Mouse (Mus musculus) limb, embryonic 15.5 days (tissue): ENCODE data around the gene Bco2. TPM values are rescaled to one million over a fixed set of nuclear protein-coding genes. Genes with fewer than 3 reads are reported as not detected.
A peak's percentile ranks its signal among the peaks of the same experiment; 100 is the strongest.

Experiments
- ATAC-seq: fragments of 200-750 bp; cut with Nextera tagmentation; 2 replicates; pipeline ENCODE4 v1.8.0; 2017; ENCODE audit warnings: low read depth, moderate TSS enrichment; ENCODE audit not compliant: insufficient number of reproducible peaks, low FRiP score, low TSS enrichment
- H3K27ac ChIP-seq: fragments of 300-500 bp; sonication (generic); 2 replicates; pipeline ENCODE4 v1.5.1; 2015; ENCODE audit warnings: moderate library complexity, mild to moderate bottlenecking, inconsistent platforms
- H3K27me3 ChIP-seq: fragments of 300-500 bp; sonication (generic); 2 replicates; pipeline ENCODE4 v1.6.1; 2015; ENCODE audit warnings: inconsistent platforms
- H3K36me3 ChIP-seq: fragments of 300-500 bp; sonication (generic); 2 replicates; pipeline ENCODE4 v1.6.1; 2015; ENCODE audit warnings: inconsistent platforms
- H3K4me1 ChIP-seq: fragments of 300-500 bp; sonication (generic); 2 replicates; pipeline ENCODE4 v1.6.1; 2015; ENCODE audit warnings: inconsistent platforms
- H3K4me2 ChIP-seq: fragments of 300-500 bp; sonication (generic); 2 replicates; pipeline ENCODE4 v1.6.1; 2015; ENCODE audit warnings: mild to moderate bottlenecking, inconsistent platforms
- H3K4me3 ChIP-seq: fragments of 300-500 bp; sonication (generic); 2 replicates; pipeline ENCODE4 v1.5.1; 2015; ENCODE audit warnings: mild to moderate bottlenecking, inconsistent platforms
- H3K9ac ChIP-seq: fragments of 300-500 bp; sonication (generic); 2 replicates; pipeline ENCODE4 v1.6.1; 2015; ENCODE audit warnings: inconsistent platforms
- H3K9me3 ChIP-seq: fragments of 300-500 bp; sonication (generic); 2 replicates; pipeline ENCODE4 v1.6.1; 2016; ENCODE audit warnings: inconsistent platforms
- WGBS: fragments of 180-500 bp; shearing (Covaris S2); methylation state at CpG from one replicate; pipeline ENCODE4 v1.1.7; 2015; 5-methylcytosine and 5-hydroxymethylcytosine counted together
- polyA plus RNA-seq: library from polyadenylated mRNA; unstranded; fragments of >200 nt; fragmentation: Nextera tagmentation; extraction: Ambion mirVana; gene quantifications from 2 replicates; pipeline ENCODE4 v1.2.1, GENCODE M21; 2015

Bco2 gene
- polyA plus RNA-seq, 1 experiment from 2014 or later, result 0.49 TPM

DNA sequence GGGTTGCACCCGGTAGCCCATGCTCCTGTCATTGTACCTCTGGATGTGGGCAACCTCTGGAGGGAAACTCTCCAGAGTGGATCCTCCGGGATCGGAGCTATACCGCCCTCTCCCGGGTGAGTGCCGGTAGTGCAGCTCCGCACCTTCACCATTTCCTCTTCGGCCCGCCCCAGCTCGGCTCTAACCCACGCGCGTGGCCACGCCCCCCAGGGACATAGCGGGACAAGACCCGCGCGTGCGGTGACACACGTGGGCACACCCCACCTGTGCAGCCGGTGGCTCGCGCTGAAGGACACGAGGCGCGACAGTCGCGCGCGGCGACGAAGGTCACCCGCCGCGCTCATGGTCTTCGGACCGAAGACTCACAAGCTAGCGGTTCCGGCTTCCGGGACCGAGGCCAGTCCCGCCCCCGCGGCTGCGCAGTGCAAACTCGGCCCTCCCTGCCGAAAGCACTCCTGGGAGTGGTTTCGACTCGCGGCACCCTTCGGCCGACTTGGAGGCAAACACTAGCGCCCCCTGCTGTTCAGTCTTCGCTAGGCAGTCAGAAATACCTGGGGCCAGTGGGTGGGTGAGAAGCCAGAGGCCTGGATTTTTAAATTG, 26.6 kb downstream of the Bco2 start, which contains the start of gene Pts:
Gene Pts, minus strand, starts transcription at position 432 of the 600 bp plus-strand sequence.
- no peaks in the 10 kb centered on the region for H3K27me3 ChIP-seq
- H3K4me3 ChIP-seq, result peak within 1 kb of the TSS; percentile 77
- ATAC-seq, result peak; percentile 96
- peaks cover 11% of the 10 kb centered on the region for H3K4me1 ChIP-seq
- H3K27ac ChIP-seq, result peak within 1 kb of the TSS; percentile 76
- peak within 1 kb of the TSS; percentile 67 for H3K9ac ChIP-seq
- WGBS, result under 1% methylated on average over 54 of the region's 54 CpGs
- H3K9me3 ChIP-seq, result no peaks in the 10 kb centered on the region
- peaks cover 9% of the 10 kb centered on the region for H3K36me3 ChIP-seq
- H3K4me2 ChIP-seq, result peak within 1 kb of the TSS; percentile 66

DNA sequence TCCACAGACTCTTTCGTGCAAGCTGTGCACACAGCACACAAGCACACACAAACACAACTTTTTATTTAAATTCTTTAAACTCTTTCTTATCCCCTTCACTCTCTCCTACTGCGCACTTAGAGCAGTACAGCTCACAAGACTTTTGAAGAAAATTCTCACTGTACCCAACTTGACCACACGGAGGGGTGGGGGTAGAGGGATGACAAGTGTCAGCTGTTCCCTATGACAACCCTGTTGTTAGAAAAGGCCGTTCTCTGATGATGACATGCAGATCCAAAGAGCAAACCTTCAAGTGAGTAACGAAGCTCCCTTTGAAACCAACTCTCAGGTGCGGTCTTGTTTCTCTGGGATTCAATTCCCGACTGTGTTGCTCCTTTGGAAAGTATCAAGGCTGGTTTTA, 27.1 kb downstream of the Bco2 start:
- Histone ChIP-seq H3K4me1 (peaks cover 11% of the 10 kb centered on the region), H3K36me3 (peaks cover 9% of the 10 kb centered on the region), H3K27me3 (no peaks in the 10 kb centered on the region), H3K4me3 (peak overlapping the region; percentile 77), H3K9me3 (no peaks in the 10 kb centered on the region), H3K4me2 (peak overlapping the region; percentile 66), H3K27ac (no peak overlapping the region), H3K9ac (peak overlapping the region; percentile 67)
- WGBS, result 43% methylated on average over 7 of the region's 7 CpGs
- ATAC-seq, result no peak

DNA sequence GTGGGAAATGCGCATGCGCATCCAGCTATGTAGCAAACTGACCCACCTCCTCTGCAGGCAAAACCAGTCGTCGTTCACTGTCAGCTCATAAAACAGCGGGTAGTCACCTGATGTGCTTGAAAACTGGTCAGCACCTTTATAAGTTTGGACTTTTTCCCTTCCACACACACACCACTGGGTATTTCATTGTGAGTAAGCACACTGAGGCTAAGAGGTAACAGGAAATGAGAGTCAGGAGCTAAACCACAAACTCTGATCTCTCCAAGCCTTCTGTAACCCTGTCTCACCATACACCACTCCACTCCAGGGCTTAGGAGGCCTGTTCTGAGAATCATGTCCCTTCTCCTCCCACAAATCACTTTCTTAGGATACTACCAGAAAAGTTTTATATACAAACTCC, 29.4 kb downstream of the Bco2 start:
- H3K4me2 ChIP-seq, result no peak overlapping the region
- no peaks in the 10 kb centered on the region for H3K9me3 ChIP-seq
- no peak overlapping the region for H3K4me3 ChIP-seq
- H3K27me3 ChIP-seq, result no peaks in the 10 kb centered on the region
- 63% methylated on average over 5 of the region's 5 CpGs for WGBS
- H3K4me1 ChIP-seq, result peaks cover 11% of the 10 kb centered on the region
- no peak overlapping the region for H3K9ac ChIP-seq
- no peak for ATAC-seq
- peaks cover 9% of the 10 kb centered on the region for H3K36me3 ChIP-seq
- H3K27ac ChIP-seq, result no peak overlapping the region

DNA sequence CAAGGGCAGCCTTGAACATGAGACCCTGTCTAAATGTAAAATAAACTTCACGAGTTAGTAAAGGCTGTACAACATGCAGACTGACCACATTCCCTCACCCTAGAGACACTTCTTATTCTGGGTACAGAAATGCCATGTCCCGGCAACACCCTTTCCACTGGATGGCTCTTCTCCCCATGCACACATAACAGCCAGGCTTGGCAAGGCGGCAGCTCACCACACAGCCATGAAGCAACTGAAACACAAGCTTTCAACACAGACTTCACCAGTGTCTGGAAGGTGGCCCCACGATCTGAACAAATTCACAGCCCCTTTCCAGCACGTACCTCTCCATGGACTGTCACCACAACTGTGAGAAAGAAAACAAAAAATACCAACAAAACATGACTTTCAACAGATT, 30.0 kb downstream of the Bco2 start:
- Histone ChIP-seq H3K9ac (no peak overlapping the region), H3K27me3 (no peaks in the 10 kb centered on the region), H3K4me1 (peaks cover 11% of the 10 kb centered on the region), H3K4me3 (no peak overlapping the region), H3K36me3 (peaks cover 9% of the 10 kb centered on the region), H3K27ac (no peak overlapping the region), H3K4me2 (no peak overlapping the region), H3K9me3 (no peaks in the 10 kb centered on the region)
- ATAC-seq, result no peak
- 89% methylated on average over 5 of the region's 5 CpGs for WGBS

DNA sequence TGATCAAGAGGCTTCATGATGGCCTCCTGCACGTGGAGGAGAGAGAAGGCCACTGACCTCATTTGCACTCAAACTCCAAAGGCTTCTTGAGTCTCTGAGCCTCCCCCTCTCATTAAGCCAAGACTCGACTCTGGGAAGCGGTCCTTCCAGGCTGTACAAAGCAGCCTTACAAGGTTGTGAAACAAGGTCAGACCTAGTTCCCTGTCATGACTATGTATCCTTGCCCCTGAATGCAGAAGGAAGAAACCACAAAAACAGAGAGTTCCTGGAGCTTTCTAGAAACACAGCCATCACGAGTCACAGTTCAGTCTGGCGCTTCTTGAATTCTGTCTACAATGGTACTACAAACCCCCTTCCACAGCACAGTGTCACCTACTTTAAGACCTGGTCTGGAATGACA, 32.4 kb downstream of the Bco2 start:
- Histone ChIP-seq H3K4me1 (peaks cover 6% of the 10 kb centered on the region; the same call in 1 of the 2 replicates), H3K9ac (no peak overlapping the region), H3K27ac (no peak overlapping the region), H3K4me3 (no peak overlapping the region), H3K36me3 (peaks cover 9% of the 10 kb centered on the region), H3K4me2 (no peak overlapping the region), H3K9me3 (no peaks in the 10 kb centered on the region), H3K27me3 (no peaks in the 10 kb centered on the region)
- ATAC-seq, result no peak
- WGBS, result 78% methylated on average over 5 of the region's 5 CpGs

DNA sequence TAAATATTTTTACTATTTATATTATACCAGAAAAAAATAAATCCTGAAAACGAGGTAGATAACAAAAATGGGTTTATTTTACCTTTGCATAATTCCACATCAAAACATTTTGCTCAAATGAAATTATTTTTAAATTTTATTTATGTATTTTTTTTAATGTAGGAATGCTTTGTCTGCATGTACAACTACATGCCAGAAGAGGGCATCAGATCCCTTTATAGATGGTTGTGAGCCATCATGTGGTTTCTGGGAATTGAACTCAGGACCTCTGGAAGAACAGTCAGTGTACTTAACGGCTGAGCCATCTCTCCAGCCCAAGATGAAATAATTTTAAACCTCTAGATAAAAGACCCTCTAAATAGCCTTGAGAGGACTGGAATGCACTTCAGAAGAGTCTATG, 33.4 kb downstream of the Bco2 start:
- H3K27ac ChIP-seq, result no peak overlapping the region
- no peak overlapping the region for H3K9ac ChIP-seq
- peaks cover 9% of the 10 kb centered on the region for H3K36me3 ChIP-seq
- no peak overlapping the region for H3K4me3 ChIP-seq
- no peaks in the 10 kb centered on the region for H3K9me3 ChIP-seq
- no peaks in the 10 kb centered on the region for H3K4me1 ChIP-seq
- H3K4me2 ChIP-seq, result no peak overlapping the region
- ATAC-seq, result no peak
- no peaks in the 10 kb centered on the region for H3K27me3 ChIP-seq
- WGBS, result 60% methylated on average over 2 of the region's 2 CpGs

DNA sequence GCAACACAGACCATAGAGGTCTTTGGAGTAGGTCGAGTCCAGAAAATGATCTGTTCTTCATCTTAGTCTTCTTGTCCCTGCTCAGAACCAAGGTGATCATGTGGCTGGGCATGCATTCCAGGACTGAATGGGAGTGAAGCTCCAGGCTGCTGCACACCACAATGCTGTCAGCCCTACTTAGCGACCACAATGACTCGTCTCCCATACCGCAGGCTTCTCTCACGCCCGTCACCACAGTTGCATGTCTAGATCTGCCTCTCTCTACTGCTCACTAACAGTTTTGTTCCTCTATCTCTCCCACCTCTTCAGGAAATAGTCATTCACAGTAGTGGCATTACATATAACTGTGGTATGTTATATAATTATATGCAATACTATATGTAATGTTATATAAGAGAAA, 34.2 kb downstream of the Bco2 start:
- H3K27me3 ChIP-seq, result no peaks in the 10 kb centered on the region
- no peaks in the 10 kb centered on the region for H3K4me1 ChIP-seq
- no peak for ATAC-seq
- H3K4me2 ChIP-seq, result no peak overlapping the region
- H3K4me3 ChIP-seq, result no peak overlapping the region
- H3K27ac ChIP-seq, result no peak overlapping the region
- H3K9me3 ChIP-seq, result no peaks in the 10 kb centered on the region
- peaks cover 9% of the 10 kb centered on the region for H3K36me3 ChIP-seq
- WGBS, result 74% methylated on average over 6 of the region's 6 CpGs
- H3K9ac ChIP-seq, result no peak overlapping the region

DNA sequence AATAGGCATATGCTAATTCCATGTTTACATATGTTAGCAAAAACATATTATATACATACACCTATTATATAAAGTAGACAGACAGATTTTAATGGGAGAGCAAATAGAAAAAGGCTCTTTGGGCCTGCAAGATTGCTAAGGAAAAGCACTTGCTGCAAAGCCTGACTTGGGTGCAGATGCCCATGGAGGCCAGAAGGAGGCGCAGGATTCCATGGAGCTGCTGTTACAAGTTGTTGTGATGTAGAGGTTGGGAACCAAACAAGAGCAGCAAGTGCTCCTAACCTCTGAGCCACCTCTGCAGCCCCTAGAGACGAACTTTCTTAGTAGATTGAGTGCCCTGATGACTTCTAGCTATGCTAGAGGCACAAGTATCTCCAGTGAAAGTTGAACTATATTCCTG, 36.2 kb downstream of the Bco2 start:
- H3K9ac ChIP-seq, result no peak overlapping the region
- H3K27ac ChIP-seq, result no peak overlapping the region
- no peaks in the 10 kb centered on the region for H3K9me3 ChIP-seq
- H3K27me3 ChIP-seq, result no peaks in the 10 kb centered on the region
- 12% methylated on average over 2 of the region's 2 CpGs for WGBS
- no peaks in the 10 kb centered on the region for H3K4me1 ChIP-seq
- H3K36me3 ChIP-seq, result no peaks in the 10 kb centered on the region
- no peak overlapping the region for H3K4me2 ChIP-seq
- H3K4me3 ChIP-seq, result no peak overlapping the region
- ATAC-seq, result no peak

DNA sequence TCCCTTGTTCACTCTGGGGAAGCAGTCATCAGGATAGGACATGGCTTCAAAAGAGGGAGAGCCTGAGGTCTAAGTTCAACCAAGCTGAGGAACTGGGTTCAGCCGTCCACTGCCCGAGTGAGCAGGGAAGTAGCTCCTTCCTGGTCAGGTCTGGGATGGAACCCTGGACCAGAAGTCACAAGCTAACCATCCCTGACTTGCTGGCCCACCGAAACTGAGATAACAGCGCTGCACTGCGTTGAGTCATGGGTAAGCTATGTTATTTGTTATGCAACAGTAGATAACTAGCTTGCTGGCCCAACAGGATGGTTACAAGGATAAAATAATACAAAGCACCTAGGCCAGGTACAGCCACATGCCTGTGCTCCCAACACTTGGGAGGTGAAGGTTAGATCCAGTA, 39.5 kb downstream of the Bco2 start:
- H3K36me3 ChIP-seq, result no peaks in the 10 kb centered on the region
- no peaks in the 10 kb centered on the region for H3K27me3 ChIP-seq
- H3K9ac ChIP-seq, result no peak overlapping the region
- no peaks in the 10 kb centered on the region for H3K4me1 ChIP-seq
- no peak overlapping the region for H3K4me3 ChIP-seq
- no peak for ATAC-seq
- no peaks in the 10 kb centered on the region for H3K9me3 ChIP-seq
- 87% methylated on average over 5 of the region's 5 CpGs for WGBS
- H3K27ac ChIP-seq, result no peak overlapping the region
- no peak overlapping the region for H3K4me2 ChIP-seq

DNA sequence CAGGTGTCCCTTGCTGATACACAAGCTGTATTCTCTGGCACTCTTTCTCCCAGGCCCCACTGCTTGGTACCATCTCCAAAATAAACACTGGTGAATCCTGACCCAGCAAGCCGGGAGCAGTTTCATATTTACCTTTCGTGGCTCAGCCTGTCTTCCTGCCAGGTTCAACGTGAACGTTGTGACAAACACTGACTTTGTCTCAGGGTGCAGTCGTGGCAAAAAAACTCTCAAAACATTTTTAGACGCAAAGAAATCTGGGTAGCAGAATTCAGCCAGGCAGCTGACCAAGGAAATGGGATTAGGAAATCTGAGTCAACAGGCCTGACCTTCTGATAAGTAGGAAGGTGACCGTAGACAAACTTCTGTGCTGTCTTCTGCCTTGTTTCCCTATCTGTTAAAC, 47.4 kb downstream of the Bco2 start:
- no peaks in the 10 kb centered on the region for H3K4me1 ChIP-seq
- H3K4me2 ChIP-seq, result no peak overlapping the region
- H3K9me3 ChIP-seq, result no peaks in the 10 kb centered on the region
- ATAC-seq, result no peak
- no peaks in the 10 kb centered on the region for H3K27me3 ChIP-seq
- H3K27ac ChIP-seq, result no peak overlapping the region
- no peak overlapping the region for H3K4me3 ChIP-seq
- H3K9ac ChIP-seq, result no peak overlapping the region
- H3K36me3 ChIP-seq, result no peaks in the 10 kb centered on the region
- WGBS, result 75% methylated on average over 7 of the region's 7 CpGs

DNA sequence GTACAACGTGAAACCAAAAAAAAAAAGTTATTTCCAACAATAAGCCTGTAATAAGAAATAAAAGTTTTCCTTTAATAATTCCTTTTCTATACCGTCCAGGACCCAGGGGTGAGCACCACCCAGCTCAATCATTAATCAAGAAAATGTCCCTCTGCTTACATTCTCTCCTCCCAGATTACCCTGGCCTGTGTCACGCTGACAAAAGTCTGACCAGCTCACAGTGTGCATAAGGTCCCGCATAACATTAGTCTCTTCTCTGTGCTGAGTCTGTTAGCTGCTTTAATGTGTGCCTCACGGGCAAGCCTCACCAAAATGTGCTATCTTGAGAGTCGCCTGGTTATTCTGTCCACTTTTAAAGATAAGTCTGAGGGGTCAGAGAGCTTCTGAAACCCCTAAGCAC, 49.6 kb downstream of the Bco2 start:
- H3K27me3 ChIP-seq, result no peaks in the 10 kb centered on the region
- H3K4me3 ChIP-seq, result no peak overlapping the region
- H3K4me2 ChIP-seq, result no peak overlapping the region
- H3K9me3 ChIP-seq, result no peaks in the 10 kb centered on the region
- H3K4me1 ChIP-seq, result no peaks in the 10 kb centered on the region
- 58% methylated on average over 6 of the region's 6 CpGs for WGBS
- H3K27ac ChIP-seq, result no peak overlapping the region
- H3K9ac ChIP-seq, result no peak overlapping the region
- no peak for ATAC-seq
- no peaks in the 10 kb centered on the region for H3K36me3 ChIP-seq

DNA sequence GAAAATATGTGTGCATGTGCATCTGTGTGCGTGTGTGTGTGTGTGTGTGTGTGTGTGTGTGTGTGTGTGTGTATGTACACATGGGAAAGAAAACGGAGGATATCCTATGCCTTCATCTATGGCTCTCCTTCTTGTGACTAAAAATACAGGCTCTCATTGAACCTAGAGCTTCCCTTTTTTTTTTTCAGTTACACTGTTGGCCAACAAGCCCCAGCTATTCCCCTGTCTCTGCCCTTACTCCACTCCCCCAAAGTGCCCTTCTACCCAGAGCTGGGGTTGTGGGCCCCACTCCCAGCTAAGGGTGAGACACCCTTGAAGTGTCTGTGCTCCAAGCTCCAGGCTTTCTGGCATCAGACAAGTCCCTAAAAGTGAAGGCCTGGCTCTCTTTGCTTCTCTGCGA, 52.0 kb downstream of the Bco2 start:
- H3K36me3 ChIP-seq, result no peaks in the 10 kb centered on the region
- H3K9me3 ChIP-seq, result no peaks in the 10 kb centered on the region
- no peak overlapping the region for H3K27ac ChIP-seq
- no peak overlapping the region for H3K4me2 ChIP-seq
- no peak overlapping the region for H3K9ac ChIP-seq
- H3K27me3 ChIP-seq, result no peaks in the 10 kb centered on the region
- WGBS, result 88% methylated on average over 3 of the region's 3 CpGs
- H3K4me1 ChIP-seq, result no peaks in the 10 kb centered on the region
- no peak for ATAC-seq
- H3K4me3 ChIP-seq, result no peak overlapping the region

DNA sequence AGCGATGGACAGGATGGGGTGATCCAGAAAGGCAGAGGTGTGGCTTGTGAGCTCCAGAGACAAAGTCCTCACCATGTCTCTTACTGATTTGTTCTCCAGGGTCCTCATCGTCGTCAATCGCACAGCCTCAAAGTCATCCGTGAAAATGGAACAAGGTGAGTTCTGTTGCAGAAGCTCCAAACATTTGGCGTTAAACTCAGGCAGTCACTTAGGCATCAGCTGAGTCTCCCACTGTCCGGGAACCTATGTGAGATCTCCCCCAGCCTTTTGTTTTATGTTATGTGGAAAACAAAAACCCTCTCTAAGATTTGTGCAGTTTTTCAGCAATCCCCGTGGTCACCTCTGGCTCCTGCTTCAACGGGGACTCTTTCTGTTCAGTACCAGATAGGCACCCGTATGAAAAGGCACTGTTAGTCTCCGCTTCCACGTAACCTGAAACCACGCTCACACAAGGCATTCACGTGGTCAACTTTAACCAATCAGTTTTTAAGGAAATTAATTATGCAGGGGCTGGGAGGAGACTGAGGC, 53.9 kb downstream of the Bco2 start:
- peak overlapping the region; percentile 31 for H3K4me3 ChIP-seq
- no peak overlapping the region for H3K9ac ChIP-seq
- H3K27me3 ChIP-seq, result no peaks in the 10 kb centered on the region
- WGBS, result 24% methylated on average over 14 of the region's 14 CpGs
- no peaks in the 10 kb centered on the region for H3K9me3 ChIP-seq
- 0 out of 2 replicates have a peak, but pooled peaks have one; percentile 58 for ATAC-seq
- H3K27ac ChIP-seq, result no peak overlapping the region
- H3K36me3 ChIP-seq, result no peaks in the 10 kb centered on the region
- H3K4me2 ChIP-seq, result peak overlapping the region; percentile 36
- H3K4me1 ChIP-seq, result no peaks in the 10 kb centered on the region
